Mouse (Mus musculus) lung, adult 2 months (tissue): ENCODE measurements around the gene Zfp638.

Experiments
- CTCF ChIP-seq: fragments of 200-500 bp; IDR thresholded peaks from 2 replicates; pipeline ENCODE4 v1.5.1; 2011; ENCODE audit warnings: mild to moderate bottlenecking, low read length, control low read depth; ENCODE audit not compliant: insufficient read depth
- POLR2A ChIP-seq: fragments of 200-500 bp; IDR thresholded peaks from 2 replicates; pipeline ENCODE4 v1.6.1; 2011; ENCODE audit warnings: low read depth, mild to moderate bottlenecking, control low read depth, low read length, borderline replicate concordance; ENCODE audit errors: extremely low read depth

DNA sequence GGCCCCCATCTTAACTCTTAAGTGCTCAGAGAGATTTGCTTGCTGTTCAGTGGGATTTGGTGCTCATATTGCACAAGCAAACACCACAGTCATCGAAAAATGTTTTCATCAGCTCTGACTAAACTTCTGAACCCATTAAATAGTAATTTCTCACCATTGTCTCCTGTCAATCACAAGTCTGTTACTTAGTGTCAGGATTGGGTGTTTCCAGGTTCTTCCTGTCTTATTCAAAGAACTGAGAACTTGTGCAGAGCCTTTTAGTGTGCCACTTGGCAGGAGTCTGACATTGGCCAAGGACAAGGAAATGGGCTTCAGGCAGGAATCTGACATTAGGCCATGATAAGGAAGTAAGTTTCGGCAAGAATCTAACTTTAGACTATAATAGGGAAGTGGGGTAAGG, 28.9 kb upstream of the Zfp638 start:
- TF ChIP-seq POLR2A, result no peak
- no peak for TF ChIP-seq CTCF
